Mouse (Mus musculus): ENCODE data around the gene Rrp12. TPM values are rescaled to one million over a fixed set of nuclear protein-coding genes. Genes with fewer than 3 reads are reported as not detected.
A peak's percentile ranks its signal among the peaks of the same experiment; 100 is the strongest.

The Rrp12 gene
- polyA plus RNA-seq, 1 experiment from 2014 or later = 16.9 TPM

DNA sequence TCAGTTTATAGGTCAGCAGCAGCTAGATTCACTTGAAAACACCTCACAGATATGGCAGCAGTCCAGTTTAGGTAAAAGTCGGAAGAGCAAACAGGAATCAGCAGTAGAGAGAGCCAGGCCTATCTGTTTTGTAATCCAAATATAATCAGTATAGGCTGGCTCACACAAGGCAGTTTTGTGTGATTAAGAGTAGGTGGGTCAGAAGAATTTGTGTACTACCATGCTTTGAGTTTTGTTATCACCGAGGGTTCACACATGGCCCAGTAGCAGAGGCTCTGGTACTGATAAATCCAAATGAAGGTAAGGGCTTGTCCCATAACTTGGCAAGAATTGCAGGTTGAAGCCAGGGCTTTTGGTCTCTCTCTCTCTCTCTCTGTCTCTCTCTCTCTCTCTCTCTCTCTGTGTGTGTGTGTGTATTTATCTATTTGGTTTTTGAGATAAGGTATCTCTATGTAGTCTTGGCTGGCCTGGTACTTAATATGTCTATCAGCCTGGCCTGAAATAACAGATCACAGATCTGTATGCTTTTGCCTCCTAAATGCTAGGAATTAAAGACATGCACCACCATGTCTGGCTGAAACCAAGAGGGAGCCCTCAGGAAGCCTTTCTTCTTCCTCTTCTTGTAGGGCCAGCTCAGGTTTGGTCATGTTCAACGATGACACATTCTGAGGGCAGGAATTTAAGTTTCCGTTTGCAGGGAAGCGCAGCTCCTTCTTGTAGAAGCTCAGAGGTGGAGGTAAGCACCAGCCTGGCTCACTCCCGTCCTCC is 10.5 kb upstream of the Rrp12 start:
- H3K27me3 ChIP-seq (ENCODE audit: insufficient read depth, low read length) = no peaks in the 10 kb centered on the region
- ATAC-seq (ENCODE audit: low FRiP score, low TSS enrichment) = no peak
- H3K4me2 ChIP-seq (replicated peaks; ENCODE audit: low read depth, low read length) = no peak overlapping the region
- no peaks in the 10 kb centered on the region for H3K36me3 ChIP-seq (ENCODE audit: insufficient read depth, low read length)
- H3K4me3 ChIP-seq (ENCODE audit: low read length) = no peak overlapping the region
- H3K9ac ChIP-seq (replicated peaks; ENCODE audit: low read length) = no peak overlapping the region
- peaks cover 6% of the 10 kb centered on the region; the same call in 1 of the 2 replicates for H3K4me1 ChIP-seq (ENCODE audit: insufficient read depth, low read length)
- 64% methylated on average over 6 of the region's 6 CpGs for WGBS
- no peaks in the 10 kb centered on the region for H3K9me3 ChIP-seq (ENCODE audit: low read length)
- no peak overlapping the region for H3K27ac ChIP-seq (ENCODE audit: low read length)

GRCm38 (mm10) chr19:41905246-41905645 is 9.3 kb upstream of the Rrp12 start:
- Histone ChIP-seq H3K4me2 (replicated peaks; ENCODE audit: low read depth, low read length) (no peak overlapping the region), H3K9me3 (ENCODE audit: low read length) (no peaks in the 10 kb centered on the region), H3K27ac (ENCODE audit: low read length) (no peak overlapping the region), H3K4me1 (ENCODE audit: insufficient read depth, low read length) (peaks cover 6% of the 10 kb centered on the region; the same call in 1 of the 2 replicates), H3K36me3 (ENCODE audit: insufficient read depth, low read length) (no peaks in the 10 kb centered on the region), H3K27me3 (ENCODE audit: insufficient read depth, low read length) (no peaks in the 10 kb centered on the region), H3K4me3 (ENCODE audit: low read length) (no peak overlapping the region), H3K9ac (replicated peaks; ENCODE audit: low read length) (no peak overlapping the region)
- no peak for ATAC-seq (ENCODE audit: low FRiP score, low TSS enrichment)
- 93% methylated on average over 2 of the region's 2 CpGs for WGBS

- peaks cover 6% of the 10 kb centered on the region; the same call in 1 of the 2 replicates for H3K4me1 ChIP-seq (ENCODE audit: insufficient read depth, low read length)
- no peaks in the 10 kb centered on the region for H3K9me3 ChIP-seq (ENCODE audit: low read length)
- 80% methylated on average over 10 of the region's 10 CpGs for WGBS
- no peaks in the 10 kb centered on the region for H3K27me3 ChIP-seq (ENCODE audit: insufficient read depth, low read length)
- no peak overlapping the region for H3K9ac ChIP-seq (replicated peaks; ENCODE audit: low read length)
- H3K36me3 ChIP-seq (ENCODE audit: insufficient read depth, low read length) = no peaks in the 10 kb centered on the region
- H3K27ac ChIP-seq (ENCODE audit: low read length) = no peak overlapping the region
- H3K4me3 ChIP-seq (ENCODE audit: low read length) = no peak overlapping the region
- H3K4me2 ChIP-seq (replicated peaks; ENCODE audit: low read depth, low read length) = no peak overlapping the region
- no peak for ATAC-seq (ENCODE audit: low FRiP score, low TSS enrichment)
Measured at GRCm38 (mm10) chr19:41902848-41903593, 7.0 kb upstream of the Rrp12 start.

DNA sequence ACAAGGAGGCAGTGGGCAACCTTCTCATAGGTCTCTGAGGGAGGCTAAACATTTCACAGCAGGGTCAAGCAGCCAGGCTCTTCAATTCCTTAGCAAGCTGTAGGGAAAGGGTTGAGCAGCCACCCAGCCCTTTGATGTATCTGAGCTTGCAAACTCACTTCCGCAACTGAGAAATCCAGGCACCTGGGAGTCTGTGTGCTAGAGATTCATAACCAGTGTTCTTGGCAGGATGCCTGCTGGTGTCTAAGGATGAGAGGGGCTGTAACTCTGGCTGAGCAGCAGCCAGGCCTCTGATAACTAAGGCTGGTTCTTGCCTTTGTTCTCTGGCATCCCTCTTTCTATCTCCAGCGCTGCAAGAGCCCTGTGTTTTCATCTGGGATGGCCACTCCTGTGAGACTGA is 5.7 kb upstream of the Rrp12 start:
- no peaks in the 10 kb centered on the region for H3K9me3 ChIP-seq (ENCODE audit: low read length)
- H3K27me3 ChIP-seq (ENCODE audit: insufficient read depth, low read length) = no peaks in the 10 kb centered on the region
- 0 out of 2 replicates have a peak, but pooled peaks cover under 1% of the 10 kb centered on the region for H3K4me1 ChIP-seq (ENCODE audit: insufficient read depth, low read length)
- no peak overlapping the region for H3K4me2 ChIP-seq (replicated peaks; ENCODE audit: low read depth, low read length)
- H3K36me3 ChIP-seq (ENCODE audit: insufficient read depth, low read length) = no peaks in the 10 kb centered on the region
- no peak overlapping the region for H3K9ac ChIP-seq (replicated peaks; ENCODE audit: low read length)
- 56% methylated on average over 2 of the region's 2 CpGs for WGBS
- H3K27ac ChIP-seq (ENCODE audit: low read length) = no peak overlapping the region
- no peak overlapping the region for H3K4me3 ChIP-seq (ENCODE audit: low read length)
- ATAC-seq (ENCODE audit: low FRiP score, low TSS enrichment) = no peak

GRCm38 (mm10) chr19:41900495-41901090 is 4.6 kb upstream of the Rrp12 start:
- no peak overlapping the region for H3K9ac ChIP-seq (replicated peaks; ENCODE audit: low read length)
- H3K4me3 ChIP-seq (ENCODE audit: low read length) = no peak overlapping the region
- no peaks in the 10 kb centered on the region for H3K27me3 ChIP-seq (ENCODE audit: insufficient read depth, low read length)
- H3K9me3 ChIP-seq (ENCODE audit: low read length) = no peaks in the 10 kb centered on the region
- ATAC-seq (ENCODE audit: low FRiP score, low TSS enrichment) = no peak
- no peak overlapping the region for H3K27ac ChIP-seq (ENCODE audit: low read length)
- H3K36me3 ChIP-seq (ENCODE audit: insufficient read depth, low read length) = no peaks in the 10 kb centered on the region
- H3K4me1 ChIP-seq (ENCODE audit: insufficient read depth, low read length) = 0 out of 2 replicates have a peak, but pooled peaks cover 3% of the 10 kb centered on the region
- H3K4me2 ChIP-seq (replicated peaks; ENCODE audit: low read depth, low read length) = no peak overlapping the region
- 79% methylated on average over 8 of the region's 8 CpGs for WGBS

DNA sequence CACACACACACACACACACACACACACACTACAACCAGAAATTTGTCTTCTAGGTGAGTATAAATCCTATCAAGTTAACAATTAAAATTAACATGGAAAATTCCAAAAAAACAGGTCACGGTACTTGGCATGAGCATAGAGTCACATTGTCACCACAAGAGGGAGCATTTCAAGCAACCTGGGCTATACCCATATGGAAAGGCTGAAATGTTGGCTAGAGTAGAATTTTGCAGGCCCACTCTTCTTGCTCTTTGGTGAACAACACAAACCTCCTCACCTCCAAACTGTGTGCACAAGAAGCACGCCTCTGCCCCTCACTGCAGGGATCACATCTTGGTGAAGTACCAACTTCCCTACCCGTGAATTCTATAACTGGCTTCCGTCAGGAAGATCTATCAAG is 2.9 kb upstream of the Rrp12 start:
- no peak overlapping the region for H3K27ac ChIP-seq (ENCODE audit: low read length)
- H3K36me3 ChIP-seq (ENCODE audit: insufficient read depth, low read length) = no peaks in the 10 kb centered on the region
- no peak overlapping the region for H3K4me2 ChIP-seq (replicated peaks; ENCODE audit: low read depth, low read length)
- H3K27me3 ChIP-seq (ENCODE audit: insufficient read depth, low read length) = no peaks in the 10 kb centered on the region
- no peaks in the 10 kb centered on the region for H3K9me3 ChIP-seq (ENCODE audit: low read length)
- H3K4me3 ChIP-seq (ENCODE audit: low read length) = no peak overlapping the region
- 55% methylated on average over 4 of the region's 4 CpGs for WGBS
- peaks cover 15% of the 10 kb centered on the region for H3K4me1 ChIP-seq (ENCODE audit: insufficient read depth, low read length)
- ATAC-seq (ENCODE audit: low FRiP score, low TSS enrichment) = no peak
- H3K9ac ChIP-seq (replicated peaks; ENCODE audit: low read length) = no peak overlapping the region

DNA sequence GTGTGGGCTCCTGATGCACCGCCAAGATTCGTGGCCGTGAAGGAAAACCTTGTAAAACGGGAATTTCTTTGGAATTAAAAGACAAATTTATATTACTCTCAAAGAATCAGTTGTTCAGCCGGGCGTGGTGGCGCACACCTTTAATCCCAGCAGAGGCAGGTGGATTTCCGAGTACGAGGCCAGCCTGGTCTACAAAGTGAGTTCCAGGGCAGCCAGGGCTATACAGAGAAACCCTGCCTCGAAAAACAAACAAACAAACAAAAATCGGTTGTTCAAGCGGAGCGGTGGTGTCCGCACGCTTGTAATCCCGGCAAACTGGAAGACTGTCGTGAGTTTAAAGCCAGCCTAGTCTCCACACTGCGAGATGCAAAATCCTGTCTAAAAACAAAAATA is 342 bp upstream of the Rrp12 start:
- ATAC-seq (ENCODE audit: low FRiP score, low TSS enrichment) = no peak
- peak overlapping the region; percentile 92 for H3K4me2 ChIP-seq (replicated peaks; ENCODE audit: low read depth, low read length)
- peaks cover 15% of the 10 kb centered on the region for H3K4me1 ChIP-seq (ENCODE audit: insufficient read depth, low read length)
- H3K9ac ChIP-seq (replicated peaks; ENCODE audit: low read length) = peak overlapping the region; percentile 63
- 0 out of 2 replicates have a peak, but pooled peaks cover under 1% of the 10 kb centered on the region for H3K36me3 ChIP-seq (ENCODE audit: insufficient read depth, low read length)
- no peaks in the 10 kb centered on the region for H3K9me3 ChIP-seq (ENCODE audit: low read length)
- no peaks in the 10 kb centered on the region for H3K27me3 ChIP-seq (ENCODE audit: insufficient read depth, low read length)
- H3K27ac ChIP-seq (ENCODE audit: low read length) = no peak overlapping the region
- WGBS = 17% methylated on average over 18 of the region's 18 CpGs
- peak overlapping the region; percentile 95 for H3K4me3 ChIP-seq (ENCODE audit: low read length)

DNA sequence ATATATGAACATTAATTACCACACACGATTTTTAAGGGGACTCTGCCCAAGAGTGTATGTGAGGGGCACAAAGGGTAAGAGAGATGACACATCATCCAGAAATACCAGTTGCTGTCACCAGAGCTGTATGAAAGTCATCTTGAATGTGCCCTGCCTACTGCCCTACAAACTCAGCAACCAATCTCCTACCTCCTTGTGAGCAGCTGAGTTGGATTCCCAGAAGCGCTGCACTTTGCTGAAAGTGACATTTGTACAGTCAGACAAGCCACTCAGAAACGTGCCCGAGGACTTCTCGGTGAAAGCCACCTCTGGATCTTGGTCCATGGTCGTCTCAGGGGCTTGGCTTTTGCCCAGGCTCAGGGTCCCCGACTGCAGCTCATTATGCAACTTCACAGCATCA is 1.0 kb downstream of the Rrp12 start:
- 44% methylated on average over 7 of the region's 7 CpGs for WGBS
- Histone ChIP-seq H3K4me1 (ENCODE audit: insufficient read depth, low read length) (peaks cover 15% of the 10 kb centered on the region), H3K36me3 (ENCODE audit: insufficient read depth, low read length) (0 out of 2 replicates have a peak, but pooled peaks cover 5% of the 10 kb centered on the region), H3K27me3 (ENCODE audit: insufficient read depth, low read length) (no peaks in the 10 kb centered on the region), H3K9ac (replicated peaks; ENCODE audit: low read length) (peak overlapping the region; percentile 63; the same call in 1 of the 2 replicates), H3K4me2 (replicated peaks; ENCODE audit: low read depth, low read length) (peak overlapping the region; percentile 92), H3K27ac (ENCODE audit: low read length) (no peak overlapping the region), H3K4me3 (ENCODE audit: low read length) (peak overlapping the region; percentile 95), H3K9me3 (ENCODE audit: low read length) (no peaks in the 10 kb centered on the region)
- no peak for ATAC-seq (ENCODE audit: low FRiP score, low TSS enrichment)

DNA sequence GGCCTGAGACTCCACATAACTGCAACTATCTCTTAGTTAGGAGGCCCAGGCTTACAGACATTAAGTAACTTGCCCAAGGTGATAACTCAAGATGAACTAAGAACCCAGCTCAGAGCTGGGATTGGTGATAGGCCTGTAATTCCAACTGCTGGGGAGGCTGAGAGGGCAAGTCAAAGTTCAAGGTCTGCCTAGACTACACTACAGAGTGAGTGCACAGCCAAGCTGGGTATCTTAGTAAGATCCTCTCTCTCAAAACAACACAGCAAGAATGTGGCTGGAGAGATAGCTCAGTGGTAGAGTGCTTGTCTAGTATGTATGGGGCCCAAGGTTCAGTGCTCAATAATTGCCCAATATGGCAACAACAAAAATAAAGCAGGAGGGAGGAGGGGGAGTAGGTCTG is 7.8 kb downstream of the Rrp12 start:
- Histone ChIP-seq H3K4me1 (ENCODE audit: insufficient read depth, low read length) (no peaks in the 10 kb centered on the region), H3K27ac (ENCODE audit: low read length) (no peak overlapping the region), H3K27me3 (ENCODE audit: insufficient read depth, low read length) (no peaks in the 10 kb centered on the region), H3K9ac (replicated peaks; ENCODE audit: low read length) (no peak overlapping the region), H3K9me3 (ENCODE audit: low read length) (no peaks in the 10 kb centered on the region), H3K4me3 (ENCODE audit: low read length) (no peak overlapping the region), H3K36me3 (ENCODE audit: insufficient read depth, low read length) (peaks cover 34% of the 10 kb centered on the region), H3K4me2 (replicated peaks; ENCODE audit: low read depth, low read length) (no peak overlapping the region)
- ATAC-seq (ENCODE audit: low FRiP score, low TSS enrichment) = no peak

All from kidney, embryonic 16.5 days (tissue).